Mouse (Mus musculus): ENCODE results near the gene Ccdc50.

DNA sequence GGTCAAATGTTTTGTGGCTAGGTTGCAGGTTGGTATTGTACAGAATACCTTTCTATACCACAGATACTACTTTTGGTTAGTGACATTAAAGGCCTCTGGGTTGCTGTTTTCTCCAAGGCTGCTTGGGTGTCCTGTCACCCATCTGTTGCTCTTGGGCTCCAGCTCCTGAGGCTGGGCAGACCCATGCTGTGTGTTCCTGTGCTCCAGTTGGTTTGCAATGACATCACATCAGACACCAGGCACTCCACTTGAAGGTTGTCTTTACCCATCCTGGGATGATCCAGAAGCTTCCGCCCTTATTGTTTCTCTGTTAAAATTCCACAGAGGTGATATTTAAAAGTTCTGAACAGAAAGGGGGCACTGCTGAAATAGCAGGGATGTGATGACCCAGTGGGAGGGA lies 8.3 kb downstream of the Ccdc50 start:
- TF ChIP-seq CTCF (IDR thresholded peaks at IDR 0.05; ENCODE audit: extremely low read depth, insufficient read length, insufficient replicate concordance, low read depth, low read length) (no peak), POLR2A (IDR thresholded peaks at IDR 0.05; ENCODE audit: low read depth, low read length) (no peak)
